In the genomic region with DNA sequence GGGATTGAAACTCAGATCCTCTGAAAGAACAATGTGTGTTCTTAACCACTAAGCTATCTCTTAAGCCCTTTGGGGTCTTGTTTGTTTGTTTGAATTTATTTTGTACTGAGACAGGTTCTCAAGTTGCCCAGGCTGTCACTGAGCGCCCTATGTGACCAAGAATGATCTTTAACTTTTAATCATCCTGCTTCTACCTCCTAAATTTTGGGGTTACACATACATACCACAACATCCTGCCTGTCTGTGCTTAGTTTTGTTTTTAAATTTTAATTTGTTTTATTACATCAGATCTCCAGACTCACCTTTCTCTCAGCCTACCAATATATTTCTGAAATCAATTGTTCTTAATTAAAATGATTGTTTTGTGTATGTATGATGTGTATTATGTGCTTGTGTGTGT, we compare ENCODE assay signal across 32 mouse cellular contexts. TPM values are rescaled to one million over a fixed set of nuclear protein-coding genes. Genes with fewer than 3 reads are reported as not detected.
DNase-seq lines count a peak whose midpoint lies in the region; ATAC-seq lines count a peak whose summit lies in the region.
"Had no signal": no experiment of that assay in that cellular context is flagged by ENCODE, and none has a peak within 500 bp of the region (broad histone marks: within the 10 kb centered on the region; RNA-seq: fewer than 3 reads in every experiment).

No protein-coding gene starts in this region.

- peaks cover 26% of the 10 kb centered on the region for H3K36me3 ChIP-seq in lung, embryonic 15.5 days
- peaks cover 15% of the 10 kb centered on the region for H3K36me3 ChIP-seq in stomach, embryonic 15.5 days
- peaks cover 47% of the 10 kb centered on the region for H3K36me3 ChIP-seq in forebrain, embryonic 12.5 days (replicated peaks)

- H3K27me3 ChIP-seq in lung, embryonic 15.5 days, result no peaks in the 10 kb centered on the region
- H3K27me3 ChIP-seq in stomach, embryonic 15.5 days (replicated peaks), result no peaks in the 10 kb centered on the region
- H3K27me3 ChIP-seq in forebrain, embryonic 12.5 days, result no peaks in the 10 kb centered on the region
- H3K27me3 ChIP-seq: CH12.LX; embryonic facial prominence, embryonic 12.5 days; heart, embryonic 12.5 days; hindbrain, embryonic 13.5 days; kidney, embryonic 15.5 days; neural tube, embryonic 15.5 days had no signal

- H3K4me3 ChIP-seq in lung, embryonic 15.5 days, result no peak overlapping the region
- no peak overlapping the region for H3K4me3 ChIP-seq in stomach, embryonic 15.5 days (replicated peaks)
- no peak overlapping the region for H3K4me3 ChIP-seq in forebrain, embryonic 12.5 days (replicated peaks)
- H3K4me3 ChIP-seq: embryonic facial prominence, embryonic 12.5 days; forebrain, embryonic 10.5 days; gastrocnemius, adult 2 months; heart, embryonic 12.5 days; hindbrain, embryonic 13.5 days; kidney, embryonic 15.5 days; neural tube, embryonic 15.5 days had no signal

- ATAC-seq in lung, embryonic 15.5 days (ENCODE audit: borderline replicate concordance, extremely low read depth, low FRiP score, low TSS enrichment), result no peak
- ATAC-seq in activated CD4-positive, CD25-positive, alpha-beta regulatory T cell, adult 4 months, result peak; percentile 69
- ATAC-seq in stomach, embryonic 15.5 days (ENCODE audit: insufficient read depth, low FRiP score, low read depth), result no peak
- ATAC-seq in forebrain, embryonic 12.5 days (ENCODE audit: low FRiP score), result no peak
- ATAC-seq: forebrain, embryonic 16.5 days had no signal

- H3K4me2 ChIP-seq in lung, embryonic 15.5 days, result no peak overlapping the region
- H3K4me2 ChIP-seq in stomach, embryonic 15.5 days, result no peak overlapping the region
- no peak overlapping the region for H3K4me2 ChIP-seq in forebrain, embryonic 12.5 days
- H3K4me2 ChIP-seq: embryonic facial prominence, embryonic 12.5 days; heart, embryonic 12.5 days; hindbrain, embryonic 13.5 days; kidney, embryonic 15.5 days; neural tube, embryonic 15.5 days had no signal

- H3K4me1 ChIP-seq in lung, embryonic 15.5 days, result 0 out of 2 replicates have a peak, but pooled peaks cover 9% of the 10 kb centered on the region
- no peaks in the 10 kb centered on the region for H3K4me1 ChIP-seq in stomach, embryonic 15.5 days
- no peaks in the 10 kb centered on the region for H3K4me1 ChIP-seq in forebrain, embryonic 12.5 days
- H3K4me1 ChIP-seq: embryonic facial prominence, embryonic 12.5 days; forebrain, embryonic 10.5 days; heart, embryonic 12.5 days; hindbrain, embryonic 13.5 days; kidney, embryonic 15.5 days; neural tube, embryonic 15.5 days had no signal

- DNase-seq in lung, postnatal 4 days, result no peak
- DNase-seq in CD4-positive helper T cell, adult 2 months (ENCODE audit: low read depth, low spot score), result peak; percentile 41
- no peak for DNase-seq in kidney, postnatal 4 days
- DNase-seq: adrenal gland, postnatal 10 days; cerebellum, adult 8-10 months; cerebellum, postnatal 25 days; gastrocnemius, adult 2 months; gastrocnemius, postnatal 36 days; heart, adult 18-20 months; heart, postnatal 4 days; kidney, adult 18-20 months; kidney, postnatal 36 days; left cerebral cortex, postnatal 4 days; midbrain, embryonic 14.5 days; right cerebral cortex, postnatal 25 days; spleen, adult 18-20 months had no signal

- peak overlapping the region; percentile 64 for H3K27ac ChIP-seq in lung, embryonic 15.5 days
- peak overlapping the region; percentile 83 for H3K27ac ChIP-seq in stomach, embryonic 15.5 days
- H3K27ac ChIP-seq in forebrain, embryonic 12.5 days, result no peak overlapping the region
- H3K27ac ChIP-seq: embryonic facial prominence, embryonic 12.5 days; forebrain, embryonic 10.5 days; gastrocnemius, adult 2 months; hindbrain, embryonic 13.5 days; kidney, embryonic 15.5 days; liver, embryonic 14.5 days; neural tube, embryonic 15.5 days had no signal

- no peak overlapping the region for H3K9ac ChIP-seq in lung, embryonic 15.5 days
- no peak overlapping the region for H3K9ac ChIP-seq in stomach, embryonic 15.5 days
- H3K9ac ChIP-seq in forebrain, embryonic 12.5 days, result no peak overlapping the region
- H3K9ac ChIP-seq: embryonic facial prominence, embryonic 12.5 days; heart, embryonic 12.5 days; hindbrain, embryonic 13.5 days; kidney, embryonic 15.5 days; liver, embryonic 14.5 days; neural tube, embryonic 15.5 days had no signal

- WGBS in lung, embryonic 15.5 days, result 93% methylated on average over 1 of the region's 1 CpGs
- WGBS in stomach, embryonic 15.5 days, result 97% methylated on average over 1 of the region's 1 CpGs
- 91% methylated on average over 1 of the region's 1 CpGs for WGBS in forebrain, embryonic 12.5 days

- H3K9me3 ChIP-seq in lung, embryonic 15.5 days, result no peaks in the 10 kb centered on the region
- no peaks in the 10 kb centered on the region for H3K9me3 ChIP-seq in stomach, embryonic 15.5 days
- H3K9me3 ChIP-seq in forebrain, embryonic 12.5 days, result no peaks in the 10 kb centered on the region
- H3K9me3 ChIP-seq: embryonic facial prominence, embryonic 12.5 days; forebrain, embryonic 10.5 days; heart, embryonic 12.5 days; hindbrain, embryonic 13.5 days; kidney, embryonic 15.5 days; neural tube, embryonic 15.5 days had no signal

RNA-seq across cellular contexts. Expression of a gene that starts 9.5 kb away (rescaled TPM):
- polyA plus RNA-seq in lung, embryonic 15.5 days (2015; fragmentation: Nextera tagmentation; extraction: Ambion mirVana), result 0.30 TPM in 1 of 2 replicates, not detected in the other
- polyA plus RNA-seq in activated CD4-positive, CD25-positive, alpha-beta regulatory T cell, adult 4 months (2017; shearing (Covaris generic)), result not detected
- 0.33 TPM in 1 of 2 replicates, not detected in the other for polyA plus RNA-seq in stomach, embryonic 15.5 days (2015; fragmentation: Nextera tagmentation; extraction: Ambion mirVana)
- not detected in 2 replicates for polyA plus RNA-seq in forebrain, embryonic 12.5 days (2016; fragmentation: Nextera tagmentation; extraction: Ambion mirVana)
- polyA plus RNA-seq: embryonic facial prominence, embryonic 12.5 days; forebrain, embryonic 10.5 days; forebrain, embryonic 16.5 days; heart, embryonic 12.5 days; heart, postnatal 0 days; intestine, embryonic 14.5 days; kidney, embryonic 15.5 days; limb, embryonic 14.5 days; liver, embryonic 14.5 days; midbrain, embryonic 14.5 days had no signal

RNA-seq across cellular contexts. Expression of a gene that starts 11.6 kb away (rescaled TPM):
- polyA plus RNA-seq in lung, embryonic 15.5 days (2015; fragmentation: Nextera tagmentation; extraction: Ambion mirVana), result 56.6 and 59.9 TPM in 2 replicates
- polyA plus RNA-seq in activated CD4-positive, CD25-positive, alpha-beta regulatory T cell, adult 4 months (2017; shearing (Covaris generic)), result 100 to 1,000 TPM; 118 to 122 TPM
- polyA plus RNA-seq in stomach, embryonic 15.5 days (2015; fragmentation: Nextera tagmentation; extraction: Ambion mirVana), result 64.8 and 66.2 TPM in 2 replicates
- polyA plus RNA-seq in forebrain, embryonic 12.5 days (2016; fragmentation: Nextera tagmentation; extraction: Ambion mirVana), result 48.9 and 49.8 TPM in 2 replicates

RNA-seq across cellular contexts. Expression of a gene that starts 17.4 kb away (rescaled TPM):
- 2.1 and 2.5 TPM in 2 replicates for polyA plus RNA-seq in lung, embryonic 15.5 days (2015; fragmentation: Nextera tagmentation; extraction: Ambion mirVana)
- polyA plus RNA-seq in activated CD4-positive, CD25-positive, alpha-beta regulatory T cell, adult 4 months (2017; shearing (Covaris generic)), result under 1 TPM in 1 of 2 experiments, not detected in 1; 0.26 TPM
- polyA plus RNA-seq in stomach, embryonic 15.5 days (2015; fragmentation: Nextera tagmentation; extraction: Ambion mirVana), result 0.21 and 0.33 TPM in 2 replicates
- polyA plus RNA-seq in forebrain, embryonic 12.5 days (2016; fragmentation: Nextera tagmentation; extraction: Ambion mirVana), result not detected in 2 replicates
- polyA plus RNA-seq: heart, embryonic 12.5 days; heart, postnatal 0 days; intestine, embryonic 14.5 days; kidney, embryonic 15.5 days; midbrain, embryonic 14.5 days; neural tube, embryonic 15.5 days had no signal

RNA-seq across cellular contexts. Expression of a gene that starts 37.6 kb away (rescaled TPM):
- polyA plus RNA-seq in lung, embryonic 15.5 days (2015; fragmentation: Nextera tagmentation; extraction: Ambion mirVana), result 39.3 and 41.2 TPM in 2 replicates
- polyA plus RNA-seq in activated CD4-positive, CD25-positive, alpha-beta regulatory T cell, adult 4 months (2017; shearing (Covaris generic)), result 10 to 100 TPM; 25.5 to 35.6 TPM
- polyA plus RNA-seq in stomach, embryonic 15.5 days (2015; fragmentation: Nextera tagmentation; extraction: Ambion mirVana), result 38.3 and 40.6 TPM in 2 replicates
- polyA plus RNA-seq in forebrain, embryonic 12.5 days (2016; fragmentation: Nextera tagmentation; extraction: Ambion mirVana), result 15.6 and 17.4 TPM in 2 replicates

RNA-seq across cellular contexts. Expression of a gene that starts 37.7 kb away (rescaled TPM):
- polyA plus RNA-seq in lung, embryonic 15.5 days (2015; fragmentation: Nextera tagmentation; extraction: Ambion mirVana), result 59.6 and 61.2 TPM in 2 replicates
- 1 to 10 TPM; 1.3 to 1.7 TPM for polyA plus RNA-seq in activated CD4-positive, CD25-positive, alpha-beta regulatory T cell, adult 4 months (2017; shearing (Covaris generic))
- 58.7 and 71.6 TPM in 2 replicates for polyA plus RNA-seq in stomach, embryonic 15.5 days (2015; fragmentation: Nextera tagmentation; extraction: Ambion mirVana)
- polyA plus RNA-seq in forebrain, embryonic 12.5 days (2016; fragmentation: Nextera tagmentation; extraction: Ambion mirVana), result 24.6 and 26.0 TPM in 2 replicates
